Mouse (Mus musculus) NIH3T3 (cell line): Measurements from ENCODE around the gene Pfkm.
A peak's percentile ranks its signal among the peaks of the same experiment; 100 is the strongest.

Experiments
- DNase-seq: peaks from one replicate; pipeline ENCODE4 v3.0.0-alpha.2; 2012; ENCODE audit warnings: low read depth

Pfkm gene

DNA sequence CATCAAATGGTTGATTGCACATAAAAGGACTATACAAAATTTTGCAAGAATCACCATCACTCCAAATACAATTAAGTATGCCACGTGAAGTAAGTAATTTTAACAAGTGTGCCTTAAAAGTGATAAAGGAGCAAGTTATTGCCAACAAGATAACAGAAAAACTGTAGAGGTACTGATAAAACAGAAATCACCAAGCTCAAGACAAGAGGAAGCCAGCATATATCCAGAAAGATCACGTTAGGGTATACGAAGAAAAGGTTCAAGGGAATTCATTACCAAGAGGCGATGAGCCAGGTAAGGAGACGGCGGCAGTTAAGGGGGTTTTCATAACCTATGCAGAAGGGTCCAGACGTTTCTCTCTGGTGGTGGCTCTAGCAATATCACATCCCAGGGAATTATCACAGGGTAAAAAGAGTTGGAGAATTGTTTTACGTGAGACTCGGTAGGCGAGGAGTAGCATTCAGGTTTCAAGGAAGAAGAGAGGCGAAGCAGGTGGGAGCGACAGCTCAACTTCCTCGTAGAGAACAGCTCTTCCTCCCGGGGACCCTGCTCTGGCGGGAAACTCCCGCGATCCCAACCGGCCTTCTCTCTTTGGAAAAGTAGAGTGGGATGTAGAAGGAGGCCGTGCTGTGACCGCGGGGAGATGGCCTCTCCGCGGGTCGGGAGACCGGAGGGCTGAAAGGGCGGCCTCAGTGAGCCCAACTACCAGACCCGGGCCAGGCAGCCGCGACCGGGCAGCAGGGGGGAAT, at the start of gene Pfkm:
Pfkm (plus strand) TSS at position 218 of the 749 bp plus-strand sequence.
- no peak for DNase-seq

DNA sequence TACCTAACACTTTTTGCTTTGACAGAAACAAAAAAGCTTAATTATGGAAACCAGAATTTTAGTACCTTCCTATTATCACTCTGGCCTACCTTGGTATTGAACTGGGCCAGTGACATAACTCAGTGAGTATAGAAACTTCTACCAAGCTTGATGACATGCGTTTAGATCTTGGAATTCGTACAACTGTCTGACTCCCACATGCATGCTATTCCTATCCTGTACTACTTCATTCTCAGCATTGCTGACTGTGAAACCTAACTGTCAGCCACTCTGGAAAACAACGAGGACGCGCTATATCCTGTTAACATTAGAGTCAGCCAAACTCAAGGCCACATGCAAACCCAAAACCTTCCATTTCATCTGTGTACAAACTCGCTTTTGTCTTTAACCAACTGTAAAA, 48.4 kb upstream of the Pfkm start:
- no peak for DNase-seq

GRCm38 (mm10) chr15:98044387-98044786, 48.0 kb upstream of the Pfkm start:
- no peak for DNase-seq

- peak; percentile 82 for DNase-seq
These were observed 43.3 kb upstream of the Pfkm start for GRCm38 (mm10) chr15:98048918-98049700.

- DNase-seq = no peak
These were observed 40.7 kb upstream of the Pfkm start for GRCm38 (mm10) chr15:98051685-98052084.

DNA sequence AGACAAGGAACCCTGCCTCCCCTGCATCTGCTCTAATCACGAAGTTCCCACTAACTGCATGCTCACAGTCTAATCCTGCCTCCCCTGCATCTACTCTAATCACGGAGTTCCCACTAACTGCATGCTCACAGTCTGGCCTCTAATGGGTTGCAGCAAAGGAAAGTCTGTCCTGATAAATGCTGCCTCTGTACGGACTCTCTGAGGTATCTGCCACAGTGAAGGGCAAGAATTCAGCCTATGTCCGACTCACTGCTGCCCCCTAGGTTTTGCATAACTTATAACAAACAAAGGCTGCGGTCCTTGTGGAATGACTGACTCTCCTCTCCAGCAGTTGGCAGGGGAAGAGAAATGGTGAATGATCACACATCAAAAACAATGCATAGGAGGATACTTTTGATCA, 37.1 kb upstream of the Pfkm start:
- peak; percentile 70 for DNase-seq

GRCm38 (mm10) chr15:98065881-98066280, 26.5 kb upstream of the Pfkm start:
- peak; percentile 32 for DNase-seq

GRCm38 (mm10) chr15:98066602-98067001, 25.8 kb upstream of the Pfkm start:
- DNase-seq = no peak

DNA sequence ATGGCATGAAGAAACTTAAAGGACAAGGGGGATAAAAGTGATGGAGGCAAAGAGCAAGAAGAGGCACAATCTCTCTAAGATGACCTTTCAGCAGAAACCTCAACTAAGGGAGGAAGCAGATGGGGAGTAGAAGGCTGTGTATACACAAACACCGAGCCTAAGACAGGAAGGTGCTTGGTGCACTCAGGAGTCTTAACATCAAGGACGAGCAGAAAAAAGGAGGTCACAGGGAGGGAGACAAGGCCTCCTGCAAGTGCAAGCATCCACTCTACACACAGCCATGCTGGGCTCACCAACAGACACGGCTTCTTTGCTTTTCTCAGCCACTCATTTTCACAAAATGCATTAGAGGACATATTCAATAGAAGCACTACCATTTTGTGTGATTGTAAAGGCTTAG, 24.9 kb upstream of the Pfkm start:
- no peak for DNase-seq

- DNase-seq = no peak
These were observed 23.9 kb upstream of the Pfkm start for GRCm38 (mm10) chr15:98068506-98068905.

- DNase-seq = no peak
These were observed 22.7 kb upstream of the Pfkm start for GRCm38 (mm10) chr15:98069566-98070245.

DNA sequence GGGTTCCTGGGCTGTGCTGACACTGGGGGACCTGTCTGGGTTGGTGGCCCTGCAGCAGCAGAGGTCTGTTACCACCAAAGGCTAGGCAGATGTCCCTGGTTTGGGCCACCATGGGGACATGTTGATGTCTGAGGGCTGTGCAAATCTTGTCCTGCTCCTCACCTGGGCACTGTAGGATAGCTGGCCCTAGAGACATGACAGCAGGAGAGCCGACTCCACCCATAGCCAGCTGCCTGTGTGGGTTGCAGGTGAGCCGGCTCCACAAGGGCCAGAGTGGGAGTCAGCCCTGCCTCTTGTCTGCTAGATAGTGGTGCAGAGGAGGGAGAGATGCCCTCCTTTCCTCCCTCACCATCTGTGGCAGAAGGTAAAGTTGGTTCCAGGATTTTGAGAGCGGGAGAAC, 22.0 kb upstream of the Pfkm start:
- no peak for DNase-seq

GRCm38 (mm10) chr15:98074521-98074920, 17.9 kb upstream of the Pfkm start:
- no peak for DNase-seq

- no peak for DNase-seq
These were observed 17.4 kb upstream of the Pfkm start for GRCm38 (mm10) chr15:98075034-98075433.

GRCm38 (mm10) chr15:98076901-98077300, 15.5 kb upstream of the Pfkm start:
- DNase-seq = no peak

DNA sequence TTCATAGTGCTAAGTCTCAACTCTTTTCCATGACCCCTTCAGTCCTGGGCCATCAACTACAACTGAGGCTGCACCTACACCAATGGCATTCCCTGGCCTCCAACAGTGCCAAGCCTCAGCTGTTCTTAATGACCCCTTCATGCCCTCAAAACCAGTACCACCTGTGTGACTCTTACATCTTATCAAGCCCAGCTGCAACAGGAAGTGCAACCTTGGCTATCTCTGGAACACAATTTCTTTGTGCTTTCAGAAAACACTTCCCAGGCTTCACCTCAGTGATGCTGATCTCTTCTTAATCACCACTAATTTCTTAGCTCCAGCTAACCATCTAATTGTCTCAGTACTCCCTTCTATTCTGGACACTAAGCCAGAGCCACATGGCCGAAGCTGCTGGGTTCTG, 3.5 kb upstream of the Pfkm start:
- DNase-seq = no peak

DNA sequence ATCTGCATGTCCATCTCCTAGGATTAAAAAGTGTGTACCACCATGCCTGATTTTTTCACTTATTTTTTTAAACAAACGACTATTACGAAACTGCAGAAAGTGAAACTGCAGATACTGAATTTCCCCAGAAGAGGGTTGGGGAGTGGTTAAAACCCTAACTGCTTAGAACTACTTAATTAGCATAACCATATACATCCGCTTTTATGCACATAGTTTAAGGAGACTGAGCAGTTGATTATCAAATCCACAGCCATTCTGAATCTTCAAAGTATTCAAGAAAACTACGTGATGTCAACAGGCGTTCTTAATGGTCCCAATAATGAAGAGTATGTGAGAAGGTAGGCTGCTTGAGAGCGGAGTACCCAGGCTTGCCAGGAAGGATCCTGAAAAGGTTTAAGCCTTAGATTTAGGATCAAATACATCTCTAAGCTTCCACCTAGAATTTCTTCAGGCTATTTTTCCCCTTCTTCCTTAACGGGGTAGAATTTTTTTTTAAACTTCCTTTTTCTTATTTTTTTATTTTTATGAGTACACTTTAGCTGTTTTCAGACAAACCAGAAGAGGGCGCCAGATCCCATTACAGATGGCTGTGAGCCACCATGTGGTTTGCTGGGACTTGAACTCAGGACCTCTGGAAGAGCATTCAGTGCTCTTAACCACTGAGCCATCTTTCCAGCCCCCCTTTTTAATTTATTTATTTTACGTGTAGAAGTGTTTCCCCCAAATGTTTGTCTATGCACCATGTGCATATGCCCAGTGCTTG, 2.8 kb upstream of the Pfkm start:
- peak; percentile 74 for DNase-seq

GRCm38 (mm10) chr15:98091841-98092240, 548 bp upstream of the Pfkm start:
- no peak for DNase-seq

DNA sequence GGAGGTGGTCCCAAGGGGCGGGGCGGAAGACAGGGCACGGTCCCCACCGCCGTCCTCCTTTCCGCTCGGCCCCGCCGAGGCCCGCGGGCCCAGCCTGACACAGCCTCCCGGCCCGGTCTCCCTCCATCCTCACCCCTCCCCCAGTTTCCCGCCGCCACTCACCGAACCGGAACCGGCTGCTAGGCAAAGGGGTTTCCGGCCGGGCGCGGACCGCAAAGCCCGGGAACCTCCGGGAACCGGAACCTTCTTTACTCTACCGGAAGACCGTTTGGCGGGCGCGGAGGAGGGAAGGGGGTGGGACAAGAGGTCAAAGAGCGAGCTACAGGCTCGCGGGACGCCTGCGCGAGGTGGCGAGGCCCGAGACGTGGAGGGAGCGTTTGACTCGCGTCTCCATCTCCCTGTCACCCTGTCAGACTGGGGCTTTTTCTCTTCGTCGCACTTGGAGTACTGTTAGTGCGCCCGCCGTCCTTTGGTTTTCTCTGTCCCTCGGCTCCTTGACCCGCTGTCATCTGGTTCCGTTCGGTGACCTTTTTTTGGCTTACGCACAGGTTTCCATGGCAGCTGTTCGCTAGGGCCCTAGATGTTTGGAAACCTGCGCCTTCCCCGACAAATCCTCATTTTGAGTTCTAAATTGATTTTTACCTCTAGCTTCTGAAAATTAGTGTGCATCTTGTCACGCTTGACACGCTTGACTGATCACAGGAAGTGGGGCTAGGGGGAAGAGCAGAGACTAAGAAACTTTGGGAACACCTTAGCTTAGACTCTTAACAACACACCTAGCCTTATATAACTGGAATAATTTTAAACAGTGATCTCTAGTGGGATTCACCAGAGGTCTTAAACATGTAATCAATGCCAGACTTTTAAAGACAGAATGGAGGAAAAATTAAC, 977 bp downstream of the Pfkm start, which contains the start of gene Senp1:
Senp1 (minus strand) TSS at position 624 of the 891 bp plus-strand sequence.
- peak; percentile 93 for DNase-seq

DNA sequence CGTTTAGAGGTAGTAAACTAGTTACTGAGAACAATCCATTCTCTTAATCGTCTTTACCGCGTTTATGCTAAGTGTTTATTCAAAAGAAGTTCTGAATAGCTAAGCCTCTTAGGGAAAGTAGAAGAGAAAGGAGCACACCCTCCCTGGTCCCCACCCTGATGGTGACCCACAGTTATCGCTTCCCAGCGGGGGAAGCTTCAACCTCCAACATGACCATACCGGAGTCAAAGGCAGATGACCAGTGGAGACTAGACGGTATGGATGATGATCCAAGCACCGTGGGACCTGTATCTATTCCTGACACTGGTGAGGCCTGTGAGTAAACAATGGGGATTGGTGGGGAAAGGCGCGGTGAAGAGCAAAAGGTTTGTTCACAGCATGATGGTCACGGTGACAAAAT, 2.5 kb downstream of the Pfkm start:
- DNase-seq = no peak

- peak; percentile 39 for DNase-seq
These were observed 4.6 kb downstream of the Pfkm start for GRCm38 (mm10) chr15:98096957-98097356.
